Mouse (Mus musculus) 3T3-L1 (cell line): Measurements from ENCODE around the gene Fancl.

Source experiments
- DNase-seq: peaks from one replicate; pipeline ENCODE4 v3.0.0-alpha.2; 2015; ENCODE audit warnings: low read depth, low spot score

The Fancl gene

GRCm38 (mm10) chr11:26489761-26490466 lies 104.0 kb downstream of the Fancl start:
- peak; percentile 14 for DNase-seq

GRCm38 (mm10) chr11:26495951-26496350 lies 110.0 kb downstream of the Fancl start:
- DNase-seq, result no peak

- no peak for DNase-seq
These were observed 127.7 kb downstream of the Fancl start for GRCm38 (mm10) chr11:26513683-26514082.

- DNase-seq, result no peak
These were observed 130.2 kb downstream of the Fancl start for GRCm38 (mm10) chr11:26516086-26516485.

GRCm38 (mm10) chr11:26518991-26519390 lies 133.1 kb downstream of the Fancl start:
- DNase-seq, result peak; percentile 72
